In the genomic region with DNA sequence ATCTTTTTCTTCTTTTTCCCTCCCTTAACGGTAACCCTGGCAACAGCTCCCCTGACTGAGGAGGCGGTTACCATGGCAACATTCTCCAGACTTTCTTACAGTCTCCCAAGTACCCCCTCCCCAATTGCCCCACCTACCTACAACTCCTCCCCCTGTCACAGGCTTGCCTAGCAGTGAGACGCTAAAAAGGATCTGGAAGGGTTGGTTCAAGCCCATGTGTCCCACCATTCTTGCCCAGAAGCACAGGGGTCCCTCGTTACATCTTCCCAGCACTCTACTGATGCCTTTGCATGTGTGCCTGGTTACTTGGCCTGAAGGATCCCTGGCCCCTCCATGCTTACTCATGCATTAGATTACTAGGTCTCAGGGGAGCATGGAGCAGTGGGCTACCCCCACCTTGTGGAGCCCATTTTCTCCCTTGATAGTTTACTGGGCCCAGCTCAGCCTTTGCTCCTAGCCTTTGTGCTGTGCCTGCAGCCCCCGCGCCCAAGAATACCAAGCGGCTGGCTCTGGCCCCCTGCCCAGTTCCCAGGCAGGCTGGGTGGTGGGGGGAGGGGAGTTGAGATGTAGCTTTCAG, we compare ENCODE assay signal across 9 mouse cellular contexts. TPM values are rescaled to one million over a fixed set of nuclear protein-coding genes. Genes with fewer than 3 reads are reported as not detected.
DNase-seq lines count a peak whose midpoint lies in the region; ATAC-seq lines count a peak whose summit lies in the region.
"Had no signal": no experiment of that assay in that cellular context is flagged by ENCODE, and none has a peak within 500 bp of the region (broad histone marks: within the 10 kb centered on the region; RNA-seq: fewer than 3 reads in every experiment).

No protein-coding gene starts in this region.

- peak overlapping the region; percentile 95 for H3K4me2 ChIP-seq in forebrain, embryonic 16.5 days (ENCODE audit: low read length)
- peak overlapping the region; percentile 87 for H3K4me2 ChIP-seq in neural tube, embryonic 13.5 days

- H3K4me3 ChIP-seq in forebrain, embryonic 16.5 days (replicated peaks; ENCODE audit: low read length): peak overlapping the region; percentile 26
- peak overlapping the region; percentile 4; the same call in 1 of the 2 replicates for H3K4me3 ChIP-seq in neural tube, embryonic 13.5 days
- H3K4me3 ChIP-seq: erythroblast, embryonic 14.5 days had no signal

- H3K9me3 ChIP-seq in forebrain, embryonic 16.5 days (ENCODE audit: control insufficient read depth, low read length): no peaks in the 10 kb centered on the region
- no peaks in the 10 kb centered on the region for H3K9me3 ChIP-seq in neural tube, embryonic 13.5 days

- H3K27me3 ChIP-seq in forebrain, embryonic 16.5 days (replicated peaks; ENCODE audit: control insufficient read depth, insufficient read depth, low read length): no peaks in the 10 kb centered on the region
- no peaks in the 10 kb centered on the region for H3K27me3 ChIP-seq in neural tube, embryonic 13.5 days

- H3K27ac ChIP-seq in forebrain, embryonic 16.5 days (ENCODE audit: low read length): peak overlapping the region; percentile 99
- H3K27ac ChIP-seq in neural tube, embryonic 13.5 days (replicated peaks): peak overlapping the region; percentile 95

- H3K9ac ChIP-seq in forebrain, embryonic 16.5 days (replicated peaks; ENCODE audit: low read depth, low read length): peak overlapping the region; percentile 51
- H3K9ac ChIP-seq in neural tube, embryonic 13.5 days: peak overlapping the region; percentile 58

- ATAC-seq in forebrain, embryonic 16.5 days: peak; percentile 77
- peak; percentile 57 for ATAC-seq in neural tube, embryonic 13.5 days (ENCODE audit: low read depth)

- WGBS in forebrain, embryonic 16.5 days: 4% methylated on average over 6 of the region's 7 CpGs
- 18% methylated on average over 7 of the region's 7 CpGs for WGBS in neural tube, embryonic 13.5 days

- DNase-seq in heart, adult 11 months: peak; percentile 93
- DNase-seq in heart, adult 9 months (ENCODE audit: low spot score in 2 of 2): no peak
- DNase-seq in cerebellum, adult 11-12 months: peak; percentile 76
- DNase-seq in left cerebral cortex, adult 11 months (ENCODE audit: low spot score): peak; percentile 68
- no peak for DNase-seq in urinary bladder, postnatal 14 days (ENCODE audit: low spot score)
- no peak for DNase-seq in spleen, postnatal 10 days (ENCODE audit: low spot score in 2 of 2)

- peaks cover 12% of the 10 kb centered on the region for H3K36me3 ChIP-seq in forebrain, embryonic 16.5 days (ENCODE audit: control insufficient read depth, insufficient read depth)
- H3K36me3 ChIP-seq in neural tube, embryonic 13.5 days: peaks cover 44% of the 10 kb centered on the region

- peaks cover 59% of the 10 kb centered on the region for H3K4me1 ChIP-seq in forebrain, embryonic 16.5 days (replicated peaks; ENCODE audit: control insufficient read depth, insufficient read depth, low read length)
- peaks cover 68% of the 10 kb centered on the region for H3K4me1 ChIP-seq in neural tube, embryonic 13.5 days (replicated peaks)

RNA-seq across cellular contexts. Expression of a gene that starts 5.6 kb away (rescaled TPM):
- 472 and 511 TPM in 2 replicates for polyA plus RNA-seq in forebrain, embryonic 16.5 days (2015; fragmentation: Nextera tagmentation; extraction: Ambion mirVana)
- polyA plus RNA-seq in neural tube, embryonic 13.5 days (2015; fragmentation: Nextera tagmentation; extraction: Ambion mirVana): 355 and 388 TPM in 2 replicates

RNA-seq across cellular contexts. Expression of a gene that starts 18.7 kb away (rescaled TPM):
- 4.7 and 7.2 TPM in 2 replicates for polyA plus RNA-seq in forebrain, embryonic 16.5 days (2015; fragmentation: Nextera tagmentation; extraction: Ambion mirVana)
- 2.3 and 2.6 TPM in 2 replicates for polyA plus RNA-seq in neural tube, embryonic 13.5 days (2015; fragmentation: Nextera tagmentation; extraction: Ambion mirVana)
- polyA plus RNA-seq: erythroblast, embryonic 14.5 days had no signal

RNA-seq across cellular contexts. Expression of a gene that starts 53.1 kb away (rescaled TPM):
- polyA plus RNA-seq in forebrain, embryonic 16.5 days (2015; fragmentation: Nextera tagmentation; extraction: Ambion mirVana): 106 and 107 TPM in 2 replicates
- 94.0 and 96.6 TPM in 2 replicates for polyA plus RNA-seq in neural tube, embryonic 13.5 days (2015; fragmentation: Nextera tagmentation; extraction: Ambion mirVana)

RNA-seq across cellular contexts. Expression of a gene that starts 57.3 kb away (rescaled TPM):
- polyA plus RNA-seq in forebrain, embryonic 16.5 days (2015; fragmentation: Nextera tagmentation; extraction: Ambion mirVana): 0.11 TPM in 1 of 2 replicates, not detected in the other
- not detected in 2 replicates for polyA plus RNA-seq in neural tube, embryonic 13.5 days (2015; fragmentation: Nextera tagmentation; extraction: Ambion mirVana)
- polyA plus RNA-seq: erythroblast, embryonic 14.5 days had no signal

Comparison
In these comparisons a context has a peak if more than half of its experiments do, and no peak if none do; other contexts are left out.
1. DNase-seq: peak in heart, adult 11 months (single experiment), cerebellum, adult 11-12 months (single experiment) and left cerebral cortex, adult 11 months (single experiment); none in heart, adult 9 months (0 of 2), urinary bladder, postnatal 14 days (single experiment) and spleen, postnatal 10 days (0 of 2).